Mouse (Mus musculus): ENCODE measurements around the gene Ffar3. TPM values are rescaled to one million over a fixed set of nuclear protein-coding genes. Genes with fewer than 3 reads are reported as not detected.

The Ffar3 gene
- polyA plus RNA-seq, 1 experiment from 2014 or later, result 0.13 TPM

GRCm38 (mm10) chr7:30812291-30812807, 43.6 kb downstream of the Ffar3 start:
- Histone ChIP-seq H3K4me3 (no peak overlapping the region), H3K4me1 (replicated peaks) (peaks cover 6% of the 10 kb centered on the region; the same call in 1 of the 2 replicates), H3K27me3 (no peaks in the 10 kb centered on the region), H3K9me3 (no peaks in the 10 kb centered on the region), H3K36me3 (no peaks in the 10 kb centered on the region), H3K4me2 (no peak overlapping the region), H3K9ac (no peak overlapping the region), H3K27ac (peak overlapping the region; percentile 35; the same call in 1 of the 2 replicates)
- 50% methylated on average over 6 of the region's 6 CpGs for WGBS
- no peak for ATAC-seq (ENCODE audit: low FRiP score)

DNA sequence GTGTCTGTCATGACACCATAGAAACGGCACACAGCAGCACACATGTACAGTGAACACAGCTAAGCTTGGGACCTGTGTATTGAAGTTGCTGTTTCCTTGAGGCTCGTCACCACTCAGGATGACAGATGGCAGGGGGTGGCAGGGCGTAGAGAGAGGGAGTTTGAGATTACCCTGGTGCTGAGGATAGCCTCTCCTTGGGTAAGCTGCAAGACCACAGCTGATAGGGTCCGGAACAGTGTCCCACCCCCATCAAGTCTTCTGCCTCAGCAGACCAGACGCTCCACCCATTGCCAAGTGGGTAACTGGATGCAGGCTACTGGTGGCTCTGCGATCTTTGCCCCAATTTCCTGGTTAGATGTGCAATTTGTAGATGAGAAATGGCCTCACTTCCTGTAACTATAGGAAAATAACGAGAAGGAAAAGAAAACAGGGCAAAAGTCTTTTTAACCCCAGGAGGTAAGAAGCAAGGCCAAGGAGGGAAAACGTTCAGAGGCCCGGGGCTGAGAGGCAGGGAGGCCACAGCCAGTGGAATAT, 44.2 kb downstream of the Ffar3 start:
- WGBS, result 65% methylated on average over 9 of the region's 9 CpGs
- H3K36me3 ChIP-seq, result no peaks in the 10 kb centered on the region
- H3K9me3 ChIP-seq, result no peaks in the 10 kb centered on the region
- no peaks in the 10 kb centered on the region for H3K27me3 ChIP-seq
- no peak for ATAC-seq (ENCODE audit: low FRiP score)
- H3K4me1 ChIP-seq (replicated peaks), result peaks cover 6% of the 10 kb centered on the region; the same call in 1 of the 2 replicates
- H3K9ac ChIP-seq, result no peak overlapping the region
- peak overlapping the region; percentile 35; the same call in 1 of the 2 replicates for H3K27ac ChIP-seq
- H3K4me2 ChIP-seq, result no peak overlapping the region
- H3K4me3 ChIP-seq, result no peak overlapping the region

DNA sequence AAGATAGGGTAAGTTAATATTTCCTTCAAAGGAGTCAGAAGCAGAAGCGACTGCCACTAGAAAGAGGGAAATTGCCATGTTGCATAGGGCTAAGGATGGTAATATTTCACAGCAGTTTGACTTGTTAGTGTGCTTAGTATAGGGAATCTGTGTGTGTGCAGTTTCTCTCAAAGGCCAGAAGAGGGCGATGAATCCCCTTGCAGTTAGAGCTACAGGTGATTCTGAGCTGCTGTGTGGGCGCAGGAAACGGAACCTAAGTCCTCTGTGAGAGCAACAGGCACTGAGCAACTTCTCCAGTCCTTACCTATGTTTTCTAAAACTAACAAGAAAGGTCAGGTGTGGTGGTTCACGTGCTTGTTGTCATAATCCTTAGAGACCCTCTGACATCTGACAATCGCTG, 45.7 kb downstream of the Ffar3 start:
- Histone ChIP-seq H3K4me3 (no peak overlapping the region), H3K4me1 (replicated peaks) (peaks cover 6% of the 10 kb centered on the region; the same call in 1 of the 2 replicates), H3K27me3 (no peaks in the 10 kb centered on the region), H3K9me3 (no peaks in the 10 kb centered on the region), H3K27ac (no peak overlapping the region), H3K36me3 (no peaks in the 10 kb centered on the region), H3K9ac (no peak overlapping the region), H3K4me2 (no peak overlapping the region)
- 51% methylated on average over 6 of the region's 6 CpGs for WGBS
- ATAC-seq (ENCODE audit: low FRiP score), result no peak

- Histone ChIP-seq H3K4me2 (no peak overlapping the region), H3K4me3 (no peak overlapping the region), H3K27ac (no peak overlapping the region), H3K9me3 (no peaks in the 10 kb centered on the region), H3K4me1 (replicated peaks) (no peaks in the 10 kb centered on the region), H3K36me3 (no peaks in the 10 kb centered on the region), H3K9ac (no peak overlapping the region), H3K27me3 (no peaks in the 10 kb centered on the region)
- 47% methylated on average over 6 of the region's 6 CpGs for WGBS
- ATAC-seq (ENCODE audit: low FRiP score), result no peak
Measured at GRCm38 (mm10) chr7:30805924-30806323, 50.1 kb downstream of the Ffar3 start.

Other genes with a start within 250 kb of the Ffar3 start
- gene Upk1a, start 243.3 kb downstream of the Ffar3 start, polyA plus RNA-seq (2015; fragmentation: Nextera tagmentation; extraction: Ambion mirVana), result 0.49 and 0.63 TPM in 2 replicates
- gene Cox6b1, start 230.0 kb downstream of the Ffar3 start, polyA plus RNA-seq (2015; fragmentation: Nextera tagmentation; extraction: Ambion mirVana), result 1,107 TPM in 2 replicates
- not detected in 2 replicates for gene Etv2, start 220.3 kb downstream of the Ffar3 start, polyA plus RNA-seq (2015; fragmentation: Nextera tagmentation; extraction: Ambion mirVana)
- gene Rbm42, start 205.9 kb downstream of the Ffar3 start, polyA plus RNA-seq (2015; fragmentation: Nextera tagmentation; extraction: Ambion mirVana), result 137 and 140 TPM in 2 replicates
- gene Haus5, start 191.2 kb downstream of the Ffar3 start, polyA plus RNA-seq (2015; fragmentation: Nextera tagmentation; extraction: Ambion mirVana), result 23.2 and 27.1 TPM in 2 replicates
- not detected in 2 replicates for gene Pmis2, start 184.6 kb downstream of the Ffar3 start, polyA plus RNA-seq (2015; fragmentation: Nextera tagmentation; extraction: Ambion mirVana)
- gene 2200002J24Rik, start 157.3 kb downstream of the Ffar3 start, polyA plus RNA-seq (2015; fragmentation: Nextera tagmentation; extraction: Ambion mirVana), result not detected in 2 replicates
- 1.2 and 1.6 TPM in 2 replicates for gene Atp4a, start 144.0 kb downstream of the Ffar3 start, polyA plus RNA-seq (2015; fragmentation: Nextera tagmentation; extraction: Ambion mirVana)
- gene Tmem147, start 126.6 kb downstream of the Ffar3 start, polyA plus RNA-seq (2015; fragmentation: Nextera tagmentation; extraction: Ambion mirVana), result 232 and 243 TPM in 2 replicates
- gene Gapdhs, start 112.5 kb downstream of the Ffar3 start, polyA plus RNA-seq (2015; fragmentation: Nextera tagmentation; extraction: Ambion mirVana), result 1.3 and 1.7 TPM in 2 replicates
- gene Sbsn, start 104.7 kb downstream of the Ffar3 start, polyA plus RNA-seq (2015; fragmentation: Nextera tagmentation; extraction: Ambion mirVana), result 1.3 and 1.7 TPM in 2 replicates
- gene Dmkn, start 92.4 kb downstream of the Ffar3 start, polyA plus RNA-seq (2015; fragmentation: Nextera tagmentation; extraction: Ambion mirVana), result 0.52 and 0.70 TPM in 2 replicates
- 1.1 TPM in 1 of 2 replicates, not detected in the other for gene Krtdap, start 68.3 kb downstream of the Ffar3 start, polyA plus RNA-seq (2015; fragmentation: Nextera tagmentation; extraction: Ambion mirVana)
- 0.22 TPM in 1 of 2 replicates, not detected in the other for gene Ffar2, start 32.4 kb downstream of the Ffar3 start, polyA plus RNA-seq (2015; fragmentation: Nextera tagmentation; extraction: Ambion mirVana)
- not detected in 2 replicates for gene Ffar1, start 5.4 kb upstream of the Ffar3 start, polyA plus RNA-seq (2015; fragmentation: Nextera tagmentation; extraction: Ambion mirVana)
- gene Cd22, start 24.2 kb upstream of the Ffar3 start, polyA plus RNA-seq (2015; fragmentation: Nextera tagmentation; extraction: Ambion mirVana), result not detected in 2 replicates
- gene Mag, start 58.7 kb upstream of the Ffar3 start, polyA plus RNA-seq (2015; fragmentation: Nextera tagmentation; extraction: Ambion mirVana), result 1.7 and 1.9 TPM in 2 replicates
- not detected in 2 replicates for gene Hamp2, start 68.5 kb upstream of the Ffar3 start, polyA plus RNA-seq (2015; fragmentation: Nextera tagmentation; extraction: Ambion mirVana)
- gene Hamp, start 87.9 kb upstream of the Ffar3 start, polyA plus RNA-seq (2015; fragmentation: Nextera tagmentation; extraction: Ambion mirVana), result not detected in 2 replicates
- 25.9 and 26.0 TPM in 2 replicates for gene Usf2, start 100.6 kb upstream of the Ffar3 start, polyA plus RNA-seq (2015; fragmentation: Nextera tagmentation; extraction: Ambion mirVana)
- 17.2 and 18.8 TPM in 2 replicates for gene Lsr, start 117.3 kb upstream of the Ffar3 start, polyA plus RNA-seq (2015; fragmentation: Nextera tagmentation; extraction: Ambion mirVana)
- 0.96 and 0.97 TPM in 2 replicates for gene Fam187b, start 117.6 kb upstream of the Ffar3 start, polyA plus RNA-seq (2015; fragmentation: Nextera tagmentation; extraction: Ambion mirVana)
- 13.0 and 20.0 TPM in 2 replicates for gene Fxyd5, start 186.3 kb upstream of the Ffar3 start, polyA plus RNA-seq (2015; fragmentation: Nextera tagmentation; extraction: Ambion mirVana)
- 108 and 116 TPM in 2 replicates for gene Fxyd7, start 195.3 kb upstream of the Ffar3 start, polyA plus RNA-seq (2015; fragmentation: Nextera tagmentation; extraction: Ambion mirVana)
- 27.3 and 30.6 TPM in 2 replicates for gene Fxyd1, start 201.0 kb upstream of the Ffar3 start, polyA plus RNA-seq (2015; fragmentation: Nextera tagmentation; extraction: Ambion mirVana)
- gene Lgi4, start 203.2 kb upstream of the Ffar3 start, polyA plus RNA-seq (2015; fragmentation: Nextera tagmentation; extraction: Ambion mirVana), result 1.1 and 1.6 TPM in 2 replicates
- 0.79 and 1.3 TPM in 2 replicates for gene Fxyd3, start 220.5 kb upstream of the Ffar3 start, polyA plus RNA-seq (2015; fragmentation: Nextera tagmentation; extraction: Ambion mirVana)

All from hindbrain, embryonic 13.5 days (tissue).